Mouse (Mus musculus): ENCODE measurements at regions not wholly inside any gene's neighbourhood (a gene's known extent, or its start where the extent isn't known, plus 50 kb on each side); places are given as distances from the start of the nearest gene placed in this dataset.

DNA sequence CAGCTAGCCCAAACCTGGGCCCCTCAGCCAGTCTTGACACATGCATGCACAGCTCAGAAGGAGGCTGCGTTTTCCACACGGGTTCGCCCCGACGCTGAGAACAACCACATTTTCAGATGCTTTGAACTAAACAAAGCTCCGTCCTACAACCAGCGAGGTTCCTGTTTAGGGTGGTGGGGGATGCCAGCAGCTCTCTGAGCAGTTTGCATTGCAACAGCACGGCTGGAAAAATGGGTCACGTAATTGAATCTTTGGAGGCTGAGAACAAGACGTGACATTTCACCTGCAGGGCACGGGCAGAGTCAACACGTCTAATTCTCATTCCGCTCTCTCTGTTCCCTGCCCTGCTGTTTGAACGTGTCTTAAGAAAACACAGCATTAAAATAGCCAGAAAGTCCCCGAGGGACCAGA is 119.2 kb downstream of the Syk start:
- no peak for DNase-seq (ENCODE audit: low spot score)

DNA sequence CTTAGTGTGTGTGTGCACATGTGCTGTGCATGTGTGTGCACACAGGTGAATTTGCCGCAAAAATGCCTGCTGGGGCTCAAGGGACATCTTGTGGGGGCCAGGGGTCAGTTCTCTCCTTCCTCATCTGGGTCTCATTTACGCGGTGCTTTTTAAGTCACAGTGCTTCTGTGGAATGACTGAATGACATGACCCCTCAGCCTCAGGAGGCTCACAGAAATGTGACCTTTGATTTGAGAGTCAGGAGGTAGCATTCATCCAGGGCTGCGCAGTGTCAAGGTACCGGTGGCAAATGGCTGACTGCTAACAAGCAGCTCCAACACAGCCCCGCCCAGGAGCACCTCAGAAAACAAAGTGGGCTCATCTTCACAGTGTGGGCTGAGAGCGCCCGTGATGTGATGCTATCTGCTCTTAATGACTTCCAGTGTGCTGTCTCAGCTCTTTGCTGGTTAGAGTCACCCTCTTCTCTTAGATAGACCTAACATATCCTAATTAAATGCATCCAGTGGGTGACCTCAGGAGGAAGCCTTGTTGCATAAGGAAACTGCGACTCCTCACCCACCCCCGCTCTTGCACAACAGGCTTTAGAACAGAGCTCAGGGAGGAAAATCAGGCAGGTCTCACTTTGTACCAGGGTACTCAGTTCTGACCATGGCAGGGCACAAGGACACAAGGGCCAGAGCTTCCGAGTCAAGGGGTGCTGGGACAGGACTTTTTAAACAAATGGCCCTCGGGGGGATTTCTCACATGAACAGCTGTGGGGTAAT is 120.6 kb downstream of the Syk start:
- DNase-seq (ENCODE audit: low spot score): no peak

DNA sequence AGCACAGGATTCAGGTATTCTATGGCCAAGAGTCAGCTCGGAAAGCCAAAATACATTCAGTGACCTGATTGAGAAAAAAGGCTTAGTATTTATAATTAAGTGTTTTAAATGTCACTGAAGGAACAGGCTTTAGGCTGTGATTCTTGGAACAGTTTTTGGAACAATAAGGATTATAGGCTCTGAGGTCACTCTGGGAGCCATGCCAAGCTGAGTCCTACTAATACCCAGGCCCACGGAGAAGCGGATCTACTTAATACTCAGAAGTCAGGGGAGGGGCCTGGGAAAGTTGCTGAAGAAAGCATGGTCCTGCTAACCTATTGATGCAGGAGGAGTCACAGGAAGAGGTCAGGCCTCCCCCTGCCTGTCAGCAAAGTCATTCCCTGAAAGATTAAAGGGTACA is 121.7 kb downstream of the Syk start:
- no peak for DNase-seq (ENCODE audit: low spot score)

DNA sequence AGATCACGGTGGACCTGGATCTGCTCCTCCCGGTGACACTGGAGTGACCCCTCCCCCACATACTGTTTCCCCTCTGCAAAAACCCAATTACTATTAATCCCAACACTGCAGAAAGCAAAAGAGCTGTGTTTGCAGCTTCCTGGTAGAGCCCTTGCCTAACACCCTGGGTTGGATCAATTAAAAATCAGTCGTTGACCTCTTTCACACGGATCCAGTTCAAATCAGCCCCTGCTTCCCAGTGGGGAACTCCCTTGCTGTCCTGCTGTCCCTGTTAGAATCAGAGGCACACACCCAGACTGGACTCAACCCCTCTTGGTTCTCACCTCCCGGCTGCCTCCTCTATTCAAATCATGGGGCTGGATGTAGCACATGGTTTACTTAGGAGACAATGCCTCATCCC is 126.6 kb downstream of the Syk start:
- no peak for DNase-seq (ENCODE audit: low spot score)

DNA sequence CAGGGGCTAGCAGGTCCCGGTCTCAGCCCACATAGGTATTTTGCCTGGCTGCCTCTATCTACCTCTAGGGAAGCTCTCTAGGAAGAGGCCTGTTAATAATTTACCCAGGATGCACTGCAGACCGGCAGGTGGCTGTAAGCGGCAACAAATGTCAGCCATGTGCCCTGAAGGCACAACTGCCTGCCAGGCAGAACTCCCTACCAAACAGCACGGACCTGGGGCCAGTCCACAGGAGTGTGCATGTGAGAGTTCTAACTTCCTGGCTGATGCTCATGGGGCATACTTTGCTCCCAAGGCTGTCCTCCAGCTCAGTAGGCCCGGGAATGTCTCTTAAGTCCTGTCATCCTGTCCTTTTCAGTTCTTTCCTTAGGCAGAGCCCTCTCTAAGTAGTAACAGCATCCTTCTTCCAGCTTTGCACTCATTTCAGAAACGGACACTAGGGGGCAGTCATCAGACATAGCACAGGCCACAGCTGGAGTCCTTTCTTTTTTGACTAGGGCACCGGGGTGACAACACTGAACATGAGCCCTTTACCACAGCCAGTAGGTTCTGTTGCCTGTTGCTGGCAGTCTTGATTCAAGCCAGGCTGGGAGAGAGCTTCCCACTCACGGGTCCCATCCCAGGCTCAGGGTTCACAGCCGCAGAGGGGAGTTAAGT is 128.9 kb downstream of the Syk start:
- peak; percentile 35 for DNase-seq (ENCODE audit: low spot score)

DNA sequence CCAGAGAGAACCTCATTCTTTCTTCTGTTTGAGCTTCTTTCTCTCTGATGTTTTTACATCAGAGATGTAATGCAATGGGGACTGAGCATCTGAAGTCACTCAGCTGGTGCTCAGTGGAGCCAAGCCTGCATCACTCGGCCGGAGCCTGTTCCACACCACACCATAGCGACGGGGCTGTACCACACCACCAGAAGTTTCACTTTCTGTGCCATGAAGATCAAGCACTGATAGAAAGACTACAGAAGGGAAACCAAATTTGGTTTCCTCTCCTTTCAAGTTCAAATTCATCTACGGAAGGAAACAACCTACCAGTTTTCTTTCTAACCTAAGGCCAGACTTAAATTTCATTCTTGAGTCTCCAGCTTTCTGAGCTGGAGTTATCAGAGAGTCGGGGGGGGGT is 138.5 kb downstream of the Syk start:
- DNase-seq (ENCODE audit: low spot score): no peak

DNA sequence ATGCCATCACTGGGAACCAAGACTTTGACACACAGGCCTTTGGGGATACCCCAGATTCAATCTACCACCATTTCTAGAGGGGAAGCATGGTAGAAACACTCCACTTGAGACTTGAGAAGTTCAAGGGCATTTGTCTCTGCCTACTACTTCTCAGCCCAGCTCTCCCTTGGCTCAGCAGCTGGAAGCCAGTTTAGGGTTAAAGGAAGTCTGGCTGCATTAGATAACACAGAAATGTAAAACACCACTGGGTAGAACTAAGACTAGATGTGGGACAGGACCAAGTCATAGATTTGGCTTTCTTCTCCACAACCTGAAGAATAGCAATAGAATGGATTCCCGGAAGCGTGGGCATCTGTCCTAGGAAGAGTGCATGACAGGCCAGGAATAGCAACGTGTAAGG is 139.7 kb downstream of the Syk start:
- no peak for DNase-seq (ENCODE audit: low spot score)

DNA sequence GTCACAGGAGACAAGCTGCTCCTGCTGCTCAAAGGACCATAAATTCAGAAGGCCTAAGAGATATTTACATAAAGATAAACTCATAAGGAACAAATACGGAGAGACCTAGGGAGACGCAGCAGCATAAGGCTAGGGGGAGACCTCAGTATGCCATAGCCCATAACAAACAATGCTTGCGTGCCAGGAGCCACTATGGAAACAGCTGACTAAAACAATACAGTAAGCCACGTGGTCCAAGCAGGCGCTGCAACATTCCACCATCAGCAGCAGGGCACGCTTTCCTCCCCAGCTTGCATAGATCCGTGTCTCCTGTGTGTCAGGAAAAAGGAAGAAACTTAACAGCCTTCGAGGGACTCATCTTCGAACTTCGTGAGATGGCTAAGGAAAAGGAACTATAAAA is 143.1 kb downstream of the Syk start:
- no peak for DNase-seq (ENCODE audit: low spot score)

DNA sequence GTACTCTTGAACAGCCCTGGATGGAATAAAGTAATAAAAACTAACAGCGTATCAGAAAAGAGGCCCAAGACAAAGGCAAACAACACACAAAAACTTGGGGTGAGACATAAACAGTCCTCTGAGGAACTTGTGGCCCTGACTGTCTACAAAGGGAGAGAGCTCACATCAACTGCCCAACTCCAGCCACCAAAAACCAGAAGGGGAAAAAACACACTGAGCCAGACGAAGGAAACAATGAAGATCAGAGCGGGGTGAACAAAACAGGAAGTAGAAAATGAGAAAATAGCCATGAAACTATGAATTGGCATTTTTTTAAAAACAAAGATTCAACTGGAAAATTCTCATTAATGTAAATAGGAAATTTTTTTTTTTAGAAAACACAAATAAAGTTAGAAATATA is 143.6 kb downstream of the Syk start:
- DNase-seq (ENCODE audit: low spot score): no peak

DNA sequence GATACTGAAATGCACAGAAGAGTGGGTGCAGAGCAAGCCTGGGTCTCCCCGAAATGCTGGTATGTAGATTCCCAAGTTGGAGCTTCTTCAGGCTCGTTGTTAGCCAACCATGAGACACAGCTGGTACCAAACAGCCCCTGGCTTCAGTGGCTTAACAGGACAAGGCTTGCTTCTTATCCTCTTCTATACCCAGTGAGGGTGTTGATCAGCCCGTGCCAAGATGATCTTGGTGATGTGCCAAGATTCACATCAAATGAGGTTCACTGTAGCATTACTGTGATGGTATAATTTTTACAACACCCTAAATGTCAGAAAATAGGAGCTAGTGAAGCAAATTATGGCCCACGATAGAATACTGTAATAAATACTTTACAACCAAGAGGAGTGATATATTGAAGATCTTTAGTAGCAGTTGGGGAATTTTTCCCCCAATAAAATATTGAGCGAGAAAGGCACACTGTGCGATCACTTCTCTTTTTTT is 152.5 kb downstream of the Syk start:
- DNase-seq (ENCODE audit: low spot score): no peak

DNA sequence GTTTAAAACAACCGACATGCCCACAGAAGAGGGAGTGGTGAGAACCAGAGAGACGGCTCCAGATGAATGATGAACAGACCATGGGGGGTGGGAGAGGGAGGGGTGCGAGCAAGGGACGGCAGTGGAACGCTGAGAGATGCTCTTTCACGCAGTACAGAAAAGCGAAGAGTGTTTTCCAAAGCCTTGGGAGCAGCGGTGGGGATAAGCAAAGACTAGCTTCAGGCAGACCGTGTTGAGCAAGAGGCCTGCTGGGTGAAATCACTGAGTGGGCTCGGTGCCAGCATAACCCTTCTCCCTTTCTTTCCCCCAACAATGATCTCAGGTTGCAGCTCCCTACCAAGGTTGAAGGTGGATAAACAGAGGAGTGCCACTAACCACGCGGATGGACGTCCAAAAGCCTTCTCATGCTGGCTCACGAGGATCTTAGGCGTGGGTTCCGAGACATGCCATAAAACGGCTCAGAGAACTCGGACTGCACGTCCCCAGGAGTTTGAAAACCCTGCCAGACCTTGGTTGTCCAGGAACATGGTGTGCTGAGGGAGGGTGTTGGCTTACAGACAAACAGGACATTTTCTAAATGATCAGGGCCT is 153.1 kb downstream of the Syk start:
- DNase-seq (ENCODE audit: low spot score): no peak

DNA sequence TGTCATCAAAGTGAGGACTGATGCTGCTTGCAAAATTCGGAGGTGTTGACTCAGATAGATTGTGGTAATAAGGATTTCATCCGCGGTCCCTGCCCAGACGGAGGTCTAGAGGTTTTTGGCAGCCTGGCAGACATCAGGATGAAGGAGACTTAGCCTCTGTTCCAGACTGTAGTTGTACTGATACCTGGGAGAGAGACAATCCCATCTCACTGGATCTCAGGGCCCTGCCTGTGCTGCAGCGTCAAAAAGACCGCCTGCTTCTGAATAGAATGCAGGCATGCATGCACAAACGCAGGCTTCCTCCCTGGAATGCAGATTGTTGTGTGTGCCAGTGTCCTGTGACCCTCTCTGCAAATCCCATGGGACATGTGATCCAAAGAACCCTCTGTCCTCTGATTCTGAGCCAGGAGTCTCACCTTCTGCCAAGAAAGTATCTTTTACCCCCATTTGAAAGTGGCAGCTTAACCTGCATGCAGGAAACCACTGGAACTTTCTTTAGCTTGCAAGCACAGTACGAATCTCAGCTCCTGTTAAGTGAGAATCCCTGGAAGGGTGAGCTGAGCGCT is 155.2 kb downstream of the Syk start:
- no peak for DNase-seq (ENCODE audit: low spot score)

DNA sequence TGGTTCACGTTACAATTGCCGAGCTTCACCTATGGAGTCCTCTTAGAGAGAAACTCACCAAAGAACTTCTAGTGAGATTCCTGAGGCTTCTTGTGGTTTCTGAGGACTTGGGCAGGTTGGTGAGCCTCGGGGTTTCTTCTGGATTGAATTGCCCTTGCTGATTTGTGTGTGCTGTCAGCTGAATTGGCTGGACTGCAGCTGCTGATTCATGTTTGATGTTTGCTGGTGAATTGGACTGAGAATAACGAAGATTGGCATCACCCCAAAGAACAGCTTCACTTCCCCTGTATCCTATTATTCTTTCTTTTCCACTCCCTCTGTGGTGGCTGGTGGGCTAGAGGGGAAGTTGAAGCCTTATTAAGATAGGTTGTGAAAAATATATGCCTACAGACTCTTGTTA is 158.4 kb downstream of the Syk start:
- no peak for DNase-seq (ENCODE audit: low spot score)

DNA sequence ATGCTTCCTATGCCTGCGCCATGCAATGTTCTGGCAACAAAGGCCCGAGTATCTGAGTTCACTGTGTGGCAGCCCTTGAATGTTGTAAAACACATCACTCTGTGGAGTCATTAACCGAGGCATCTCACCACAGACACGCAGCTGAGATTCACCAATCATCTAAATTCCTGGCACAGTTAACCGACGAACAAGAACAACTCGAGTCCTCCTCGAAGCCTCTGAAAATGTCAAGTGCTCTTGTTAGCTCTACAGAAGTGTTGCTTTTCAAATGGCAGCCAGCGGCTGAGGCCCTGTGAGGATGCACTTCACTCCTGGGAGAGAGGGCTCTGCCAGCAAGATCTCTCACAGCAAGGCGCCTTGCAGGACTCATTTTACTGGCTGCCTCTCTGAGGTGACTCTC is 173.0 kb downstream of the Syk start:
- DNase-seq (ENCODE audit: low spot score): no peak

DNA sequence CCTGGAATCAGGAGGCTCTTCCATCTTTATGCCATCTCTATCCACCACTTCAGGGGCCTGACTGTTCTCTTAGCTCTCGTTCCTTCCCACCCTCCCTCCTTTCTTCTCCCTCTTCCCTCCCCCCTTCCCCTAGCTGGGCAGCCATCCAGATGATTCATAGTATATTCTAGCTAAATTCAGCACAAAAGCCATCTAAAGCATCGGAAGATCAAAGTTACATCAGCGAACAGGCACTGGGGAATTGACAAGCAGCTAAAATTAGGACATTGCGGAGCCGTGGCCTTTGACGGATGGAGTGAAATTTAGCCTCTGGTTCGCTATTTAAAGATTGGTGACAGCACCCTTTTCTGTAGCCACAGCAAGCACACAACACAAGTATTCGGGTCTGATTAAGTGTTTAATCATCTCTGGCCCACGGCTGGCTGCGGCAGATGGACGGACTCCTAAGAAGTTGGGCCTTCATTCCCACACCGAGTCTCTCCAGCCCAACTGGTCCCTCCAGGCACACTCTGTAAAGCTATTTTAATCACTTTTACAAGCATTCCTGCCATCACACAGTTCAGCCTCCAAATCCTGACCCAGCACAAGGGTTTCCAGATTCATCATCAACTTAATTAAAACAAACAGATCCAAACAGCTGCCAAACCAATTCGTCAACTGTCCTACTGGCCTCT is 163.8 kb downstream of the Auh start:
- no peak for DNase-seq (ENCODE audit: low spot score)

DNA sequence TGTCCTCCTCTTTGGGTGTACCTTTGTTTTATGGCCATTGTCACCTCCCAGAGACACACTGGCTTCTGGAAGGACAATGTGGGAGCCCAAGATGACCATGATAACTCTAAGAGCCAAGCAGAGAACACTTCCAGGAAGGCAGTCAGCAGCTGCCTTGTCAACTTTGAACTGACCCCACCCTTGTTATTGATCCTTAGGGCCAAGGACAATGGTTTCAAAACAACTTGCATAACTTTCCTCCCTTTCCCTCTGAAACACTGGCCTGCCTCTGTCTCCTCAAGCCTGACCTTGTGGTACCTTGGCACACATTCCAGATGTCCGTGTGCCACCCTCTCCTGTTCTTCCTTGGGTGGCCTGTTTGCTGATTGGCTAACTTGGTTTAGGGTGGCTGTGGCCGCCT is 163.2 kb downstream of the Auh start:
- no peak for DNase-seq (ENCODE audit: low spot score)

DNA sequence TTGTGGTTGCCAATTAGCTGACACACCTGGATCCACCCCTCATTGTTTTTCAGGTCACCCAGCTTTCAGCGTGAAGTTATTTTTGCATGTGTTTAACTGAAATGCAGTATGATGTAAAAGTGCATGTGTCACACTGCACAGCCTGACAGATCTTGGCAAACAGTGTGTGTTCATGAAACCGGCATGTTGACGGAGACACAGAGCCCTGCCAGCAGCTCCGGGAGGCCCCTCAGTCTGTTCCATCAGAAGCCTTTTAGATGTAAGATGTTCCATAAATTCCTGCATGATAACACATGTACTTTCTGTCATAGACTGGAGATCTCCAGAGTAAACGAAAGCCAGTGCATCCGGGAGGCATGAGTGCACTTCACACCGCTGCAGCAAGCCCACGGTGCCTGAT is 159.5 kb downstream of the Auh start:
- DNase-seq (ENCODE audit: low spot score): no peak

DNA sequence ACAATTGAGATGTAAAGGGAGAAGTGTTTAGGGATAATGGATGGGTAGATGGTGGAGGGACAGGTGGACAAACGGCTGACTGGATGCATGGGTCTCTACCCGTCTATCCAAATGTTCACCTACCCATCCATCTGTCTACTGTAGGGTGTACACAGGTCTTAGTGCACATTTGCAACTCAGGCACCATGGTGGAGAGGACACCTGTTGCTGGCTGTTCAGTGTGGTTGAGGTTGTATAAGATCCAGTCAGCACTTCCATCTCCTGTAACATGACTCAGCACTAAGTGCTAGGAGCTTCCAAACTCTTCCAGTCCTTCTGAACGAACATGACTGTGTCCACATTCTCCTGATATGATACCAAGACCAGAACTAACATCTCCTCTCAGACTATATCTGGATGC is 158.0 kb downstream of the Auh start:
- no peak for DNase-seq (ENCODE audit: low spot score)

DNA sequence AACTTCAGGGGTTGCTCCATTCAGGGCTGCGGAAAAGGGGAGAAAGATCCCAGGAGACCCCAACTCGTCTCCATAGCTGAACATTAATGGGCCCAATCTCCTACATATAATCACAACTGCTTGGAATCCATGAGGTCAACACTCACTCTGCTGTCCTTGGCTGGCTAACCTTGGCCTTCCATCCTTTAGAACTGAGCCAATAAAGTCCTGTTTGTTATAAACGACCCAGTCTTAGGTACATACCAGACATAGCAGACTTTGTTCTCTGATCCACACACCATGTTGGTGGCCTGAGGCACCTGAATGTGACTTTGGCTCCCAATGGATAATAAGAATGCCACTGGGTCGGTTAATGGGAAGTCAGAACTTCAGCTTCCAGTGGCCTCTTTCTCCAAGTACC is 157.4 kb downstream of the Auh start:
- no peak for DNase-seq (ENCODE audit: low spot score)

DNA sequence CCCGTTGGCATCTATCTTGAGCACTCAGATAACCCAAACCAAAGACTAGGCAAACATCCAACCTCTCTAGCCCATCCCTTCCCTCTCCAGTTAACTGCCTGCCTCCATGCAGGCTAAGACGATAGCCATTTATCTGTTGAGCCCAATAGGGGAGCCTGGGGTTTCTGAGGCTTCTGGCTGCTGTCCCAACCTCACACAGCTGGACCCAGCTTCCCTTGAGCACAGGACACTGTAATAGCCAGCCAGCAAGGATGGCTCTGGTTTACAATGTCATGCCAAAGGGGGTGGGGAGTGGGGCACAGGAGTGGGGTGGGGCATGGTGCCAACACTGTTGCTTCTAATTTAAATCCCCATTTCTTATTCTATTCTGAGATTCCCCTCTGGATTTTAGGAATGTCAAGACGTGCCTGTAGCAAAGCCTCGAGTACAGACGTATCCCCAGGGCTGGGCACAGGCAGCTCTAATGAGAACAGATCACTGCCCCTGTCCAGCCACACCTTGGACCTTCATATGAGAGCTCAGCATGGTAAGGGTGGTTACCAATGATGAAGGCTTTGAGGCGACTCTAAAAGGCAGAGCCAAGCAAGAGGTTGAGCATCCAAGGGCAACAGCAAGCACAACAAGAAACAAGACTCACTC is 152.0 kb downstream of the Auh start:
- DNase-seq (ENCODE audit: low spot score): no peak

DNA sequence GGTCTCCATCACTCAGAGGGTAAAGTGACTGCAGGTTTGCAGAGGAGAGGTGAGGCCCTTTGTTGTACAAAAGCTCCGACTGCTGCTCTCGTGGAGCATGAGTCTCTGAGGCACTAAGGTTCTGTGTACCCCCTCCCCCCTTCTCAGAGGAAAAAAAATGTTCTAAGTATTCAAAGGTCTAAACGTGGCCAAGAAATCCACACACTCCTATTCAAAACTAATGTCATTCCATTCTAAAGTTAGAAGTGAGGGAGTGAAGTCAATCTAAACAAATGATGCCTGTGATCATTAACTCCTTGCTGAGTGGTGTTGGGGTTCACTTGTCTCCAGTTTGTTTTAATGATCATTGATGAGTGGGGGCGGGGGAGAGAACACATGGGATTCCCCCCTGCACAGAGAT is 150.6 kb downstream of the Auh start:
- no peak for DNase-seq (ENCODE audit: low spot score)
